Mouse (Mus musculus): ENCODE measurements around the gene Gstt3.

Gene Gstt3

GRCm38 (mm10) chr10:75780769-75781578 lies at the start of gene Gstt3, which contains the start of gene Gm20441:
Gene Gstt3, minus strand, starts transcription at chr10:75781414.
Gene Gm20441, minus strand, starts transcription at chr10:75780954.
- in situ Hi-C loops (cut with MboI), result no loop called here

GRCm38 (mm10) chr10:75830275-75830670 lies 49.1 kb upstream of the Gstt3 start:
- in situ Hi-C loops (cut with MboI), result no loop called here

GRCm38 (mm10) chr10:75829529-75830274 lies 48.5 kb upstream of the Gstt3 start:
- in situ Hi-C loops (cut with MboI), result no loop called here

- in situ Hi-C loops (cut with MboI), result no loop called here
Observed at GRCm38 (mm10) chr10:75828500-75828931, 47.3 kb upstream of the Gstt3 start.

GRCm38 (mm10) chr10:75827668-75828360 lies 46.6 kb upstream of the Gstt3 start:
- in situ Hi-C loops (cut with MboI), result no loop called here

- in situ Hi-C loops (cut with MboI), result no loop called here
Observed at GRCm38 (mm10) chr10:75824530-75824929, 43.3 kb upstream of the Gstt3 start.

- in situ Hi-C loops (cut with MboI), result no loop called here
Observed at GRCm38 (mm10) chr10:75823782-75824181, 42.6 kb upstream of the Gstt3 start.

GRCm38 (mm10) chr10:75822443-75822842 lies 41.2 kb upstream of the Gstt3 start, which contains the start of gene Gstt4:
Gene Gstt4, minus strand, starts transcription at chr10:75822543.
- in situ Hi-C loops (cut with MboI), result no loop called here

GRCm38 (mm10) chr10:75819882-75820281 lies 38.7 kb upstream of the Gstt3 start:
- in situ Hi-C loops (cut with MboI), result no loop called here

- in situ Hi-C loops (cut with MboI), result no loop called here
Observed at GRCm38 (mm10) chr10:75818641-75819040, 37.4 kb upstream of the Gstt3 start.

GRCm38 (mm10) chr10:75804217-75804616 lies 23.0 kb upstream of the Gstt3 start:
- in situ Hi-C loops (cut with MboI), result no loop called here

- in situ Hi-C loops (cut with MboI), result no loop called here
Observed at GRCm38 (mm10) chr10:75798176-75798696, 17.0 kb upstream of the Gstt3 start, which contains the start of gene Gstt1. Gene Gstt1, minus strand, starts transcription at chr10:75798584.

- in situ Hi-C loops (cut with MboI), result no loop called here
Observed at GRCm38 (mm10) chr10:75797619-75798175, 16.5 kb upstream of the Gstt3 start.

- in situ Hi-C loops (cut with MboI), result no loop called here
Observed at GRCm38 (mm10) chr10:75796731-75797516, 15.7 kb upstream of the Gstt3 start.

GRCm38 (mm10) chr10:75794880-75795279 lies 13.7 kb upstream of the Gstt3 start:
- in situ Hi-C loops (cut with MboI), result no loop called here

GRCm38 (mm10) chr10:75790773-75791172 lies 9.6 kb upstream of the Gstt3 start:
- in situ Hi-C loops (cut with MboI), result no loop called here

GRCm38 (mm10) chr10:75789841-75790240 lies 8.6 kb upstream of the Gstt3 start:
- in situ Hi-C loops (cut with MboI), result no loop called here

GRCm38 (mm10) chr10:75789081-75789735 lies 8.0 kb upstream of the Gstt3 start:
- in situ Hi-C loops (cut with MboI), result no loop called here

- in situ Hi-C loops (cut with MboI), result no loop called here
Observed at GRCm38 (mm10) chr10:75788277-75788676, 7.1 kb upstream of the Gstt3 start.

GRCm38 (mm10) chr10:75785442-75785841 lies 4.2 kb upstream of the Gstt3 start:
- in situ Hi-C loops (cut with MboI), result no loop called here

Measured in mature B cell (primary cell).